Mouse (Mus musculus): ENCODE measurements around the gene Bbs9.

GRCm38 (mm10) chr9:22680484-22680883, 205.0 kb downstream of the Bbs9 start:
- TF ChIP-seq CTCF (IDR thresholded peaks at IDR 0.05) (no peak), POLR2A (IDR thresholded peaks at IDR 0.05; ENCODE audit: insufficient read depth, low read depth, low read length) (no peak), EP300 (IDR thresholded peaks at IDR 0.05; ENCODE audit: insufficient read depth, low read depth, low read length) (no peak)

All from heart, adult 2 months (tissue).